Mouse (Mus musculus): ENCODE measurements around the gene Tvp23a. TPM values are rescaled to one million over a fixed set of nuclear protein-coding genes. Genes with fewer than 3 reads are reported as not detected.

Gene Tvp23a
- total RNA-seq (2017), result 0.05 TPM in 1 of 2 replicates, not detected in the other

DNA sequence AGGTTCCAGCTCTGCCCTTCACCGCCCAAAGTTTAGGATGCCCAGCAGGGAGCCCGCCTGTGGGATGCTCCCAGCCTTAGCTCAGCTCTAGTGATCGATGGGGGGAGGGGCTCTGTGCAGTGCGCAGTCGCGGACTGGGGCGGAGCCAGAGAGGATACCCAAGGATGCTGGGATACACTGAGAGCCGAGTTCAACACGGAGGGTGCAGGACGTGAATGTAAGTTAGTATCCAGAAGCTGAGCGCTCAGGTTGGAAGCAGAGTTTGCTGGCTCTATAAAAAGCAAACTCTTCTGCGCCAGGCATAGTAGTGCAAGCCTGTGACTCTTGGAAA lies at the start of gene Tvp23a:
Gene Tvp23a (minus strand): TSS at position 99 of the 331 bp plus-strand sequence.
- no peak for ATAC-seq (replicated peaks; ENCODE audit: low read depth, poor library complexity, severe bottlenecking)

DNA sequence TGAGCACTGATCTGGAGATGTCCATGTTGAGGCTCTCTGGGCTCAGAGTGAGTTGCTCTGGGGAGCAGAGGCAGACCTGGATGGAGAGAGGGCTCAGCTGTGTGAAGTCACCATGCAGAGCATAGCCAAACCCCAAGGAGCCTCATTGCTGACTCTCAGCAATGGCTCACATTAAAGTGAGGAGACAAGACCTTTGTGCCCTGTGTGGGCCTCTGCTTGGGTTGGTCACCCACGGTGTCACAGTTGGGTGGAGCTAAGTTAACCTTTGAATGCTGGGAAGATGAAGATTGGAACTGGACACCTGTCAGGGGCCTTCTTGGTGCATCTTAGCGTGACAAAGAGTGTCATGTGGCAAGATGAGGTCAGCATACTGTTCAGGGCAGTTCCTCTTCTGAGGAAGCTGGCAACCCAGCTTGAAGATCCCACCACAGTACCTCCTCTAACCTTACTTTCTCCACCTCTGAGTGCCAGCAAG lies 48.7 kb upstream of the Tvp23a start:
- ATAC-seq (replicated peaks; ENCODE audit: low read depth, poor library complexity, severe bottlenecking), result 0 out of 2 replicates have a peak, but pooled peaks have one; percentile 32

DNA sequence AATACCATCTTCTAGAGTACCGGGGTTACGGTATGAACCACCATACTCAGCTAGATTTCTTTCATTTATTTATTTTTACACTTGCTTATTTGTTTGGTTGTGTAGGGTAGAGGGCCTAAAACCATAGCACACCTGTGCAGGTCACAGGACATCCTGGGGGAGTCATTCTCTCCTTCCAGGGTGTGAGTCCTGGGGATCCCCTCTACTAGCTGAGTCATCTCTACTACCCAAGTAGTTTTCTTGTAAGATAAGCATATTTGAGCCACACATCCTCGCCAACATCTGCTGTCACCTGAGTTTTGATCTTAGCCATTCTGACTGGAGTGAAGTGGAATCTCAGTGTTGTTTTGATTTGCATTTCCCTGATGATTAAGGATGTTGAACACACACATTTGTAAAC lies 45.4 kb upstream of the Tvp23a start:
- ATAC-seq (replicated peaks; ENCODE audit: low read depth, poor library complexity, severe bottlenecking), result no peak

DNA sequence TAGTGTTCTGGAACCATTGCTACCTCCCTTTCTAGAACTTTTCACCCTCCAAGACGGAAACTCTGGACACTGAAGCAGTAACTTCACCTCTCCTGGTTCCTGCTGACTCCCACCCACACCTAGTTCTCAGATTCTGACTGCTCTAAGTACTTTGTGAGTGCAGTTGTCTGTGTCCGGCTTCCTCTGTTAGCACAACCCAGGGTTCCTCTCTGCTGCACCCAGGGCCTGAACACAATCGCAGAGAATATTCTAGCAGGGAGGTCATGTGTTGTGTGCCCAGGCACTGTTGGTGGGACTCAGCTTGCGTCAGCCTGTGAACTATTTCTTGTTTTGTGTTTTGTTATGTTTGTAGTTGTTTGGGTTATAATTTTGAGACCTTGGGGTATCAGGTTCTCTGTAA lies 44.6 kb upstream of the Tvp23a start:
- no peak for ATAC-seq (replicated peaks; ENCODE audit: low read depth, poor library complexity, severe bottlenecking)

DNA sequence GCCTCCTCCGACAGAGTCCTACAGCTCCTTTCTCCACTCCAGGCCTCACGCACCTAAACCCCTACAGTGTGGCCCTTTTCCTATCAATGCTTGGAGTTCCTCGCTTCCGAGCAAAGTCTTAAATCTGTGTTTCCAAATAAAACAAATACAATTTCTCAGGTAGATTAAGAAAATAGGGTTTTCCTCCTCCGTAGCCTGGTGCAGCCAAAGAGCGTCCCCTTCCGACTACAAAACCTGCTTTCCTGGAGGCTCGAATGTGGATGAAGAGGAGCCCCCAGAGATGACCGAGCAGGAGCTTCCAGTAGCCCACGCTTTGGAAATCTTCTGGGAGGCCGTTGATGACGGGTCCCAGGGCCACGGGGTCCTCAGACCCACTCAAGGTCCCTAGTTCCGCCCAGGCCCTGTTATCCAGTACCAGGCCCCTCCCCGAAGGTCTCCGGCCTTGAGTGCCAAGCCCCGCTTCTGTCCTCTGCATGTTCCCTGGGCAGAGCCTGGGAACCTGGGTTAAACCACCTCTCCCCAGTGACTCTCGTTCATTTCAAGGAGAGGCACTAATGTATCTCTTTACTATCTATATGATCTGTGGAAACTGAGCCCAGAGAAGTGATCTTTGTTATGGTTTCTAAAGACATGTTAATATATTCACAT lies 43.5 kb upstream of the Tvp23a start:
- no peak for ATAC-seq (replicated peaks; ENCODE audit: low read depth, poor library complexity, severe bottlenecking)

DNA sequence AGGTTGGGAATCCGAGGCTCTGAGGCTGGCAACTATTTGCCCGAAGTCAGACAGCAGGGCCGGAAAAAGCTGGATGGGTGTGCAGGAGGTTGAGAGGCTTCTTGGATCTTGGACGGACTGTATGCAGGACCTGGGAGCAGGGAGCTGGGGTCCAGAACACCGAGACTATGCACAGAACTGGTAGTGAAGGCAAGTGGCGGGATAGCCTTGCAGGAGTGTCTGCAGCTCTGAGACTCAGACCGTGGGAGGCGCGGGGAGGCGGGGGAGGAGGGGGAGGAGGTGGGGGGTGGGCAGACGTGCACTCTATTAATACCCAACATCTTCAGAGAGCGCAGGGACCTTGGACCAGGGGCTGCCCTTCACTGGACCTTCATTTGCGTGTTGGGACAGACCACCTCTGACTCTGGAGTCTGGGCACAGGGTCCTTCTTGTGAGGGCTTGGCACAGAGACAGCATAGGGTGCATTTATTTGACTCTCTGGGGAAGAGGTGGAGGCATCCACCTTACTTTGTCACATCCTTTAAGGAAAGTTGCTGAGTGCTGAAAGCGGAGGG lies 42.8 kb upstream of the Tvp23a start:
- ATAC-seq (replicated peaks; ENCODE audit: low read depth, poor library complexity, severe bottlenecking), result no peak

DNA sequence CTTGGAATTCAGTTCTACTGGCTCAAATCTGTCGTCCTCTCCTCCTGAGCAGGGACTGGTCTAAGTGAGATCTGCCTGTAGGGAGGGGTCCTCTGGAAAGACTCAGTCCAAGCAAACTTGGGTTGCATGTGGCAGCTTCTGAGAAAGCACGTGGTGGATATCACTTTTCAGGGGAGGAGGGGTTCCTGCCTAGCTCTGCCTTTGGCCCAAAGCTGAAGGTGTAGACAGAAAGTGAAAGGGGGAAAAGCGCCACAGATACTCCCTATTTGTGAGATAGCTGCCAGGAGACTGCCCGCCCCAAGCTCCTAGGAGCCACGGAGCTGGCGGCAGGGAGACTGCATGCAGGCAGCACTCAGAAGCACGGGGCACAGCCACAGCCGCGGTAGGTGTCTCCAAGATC lies 42.3 kb upstream of the Tvp23a start:
- ATAC-seq (replicated peaks; ENCODE audit: low read depth, poor library complexity, severe bottlenecking), result peak; percentile 45; the same call in 1 of the 2 replicates

DNA sequence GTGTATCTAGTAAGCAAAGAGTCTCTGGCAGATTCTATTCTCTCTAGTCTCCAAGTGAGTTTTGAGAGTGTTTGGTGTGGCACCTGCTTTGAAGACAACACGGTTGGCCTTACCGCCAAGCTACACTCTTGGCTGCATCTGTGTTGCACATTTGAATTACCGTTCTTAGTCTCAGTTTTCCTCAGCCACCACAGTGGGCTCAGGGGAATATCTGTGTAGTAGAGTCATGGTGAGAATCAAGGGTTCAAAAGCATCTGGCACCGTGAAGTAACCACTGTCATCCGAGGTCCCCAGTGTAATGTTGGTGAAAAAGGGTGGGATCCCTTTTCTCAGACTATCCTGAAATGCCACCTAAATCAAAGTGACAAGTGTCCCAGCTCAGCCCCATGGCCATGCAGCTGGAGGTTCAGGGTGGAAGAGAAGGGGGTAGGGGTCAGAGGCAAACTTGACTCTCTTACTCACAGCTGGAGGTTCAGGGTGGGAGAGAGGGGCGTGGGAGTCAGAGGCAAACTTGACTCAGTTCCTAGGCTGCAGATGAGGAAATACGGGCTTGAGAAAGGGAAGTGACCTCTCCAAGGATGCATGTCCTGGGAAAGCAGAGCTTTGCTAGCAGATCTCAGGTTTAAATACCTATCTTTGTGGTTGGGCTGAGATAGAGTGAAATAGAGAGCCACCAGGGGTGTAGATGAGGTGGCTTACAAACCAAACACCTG lies 41.8 kb upstream of the Tvp23a start:
- peak; percentile 29; the same call in 1 of the 2 replicates for ATAC-seq (replicated peaks; ENCODE audit: low read depth, poor library complexity, severe bottlenecking)

DNA sequence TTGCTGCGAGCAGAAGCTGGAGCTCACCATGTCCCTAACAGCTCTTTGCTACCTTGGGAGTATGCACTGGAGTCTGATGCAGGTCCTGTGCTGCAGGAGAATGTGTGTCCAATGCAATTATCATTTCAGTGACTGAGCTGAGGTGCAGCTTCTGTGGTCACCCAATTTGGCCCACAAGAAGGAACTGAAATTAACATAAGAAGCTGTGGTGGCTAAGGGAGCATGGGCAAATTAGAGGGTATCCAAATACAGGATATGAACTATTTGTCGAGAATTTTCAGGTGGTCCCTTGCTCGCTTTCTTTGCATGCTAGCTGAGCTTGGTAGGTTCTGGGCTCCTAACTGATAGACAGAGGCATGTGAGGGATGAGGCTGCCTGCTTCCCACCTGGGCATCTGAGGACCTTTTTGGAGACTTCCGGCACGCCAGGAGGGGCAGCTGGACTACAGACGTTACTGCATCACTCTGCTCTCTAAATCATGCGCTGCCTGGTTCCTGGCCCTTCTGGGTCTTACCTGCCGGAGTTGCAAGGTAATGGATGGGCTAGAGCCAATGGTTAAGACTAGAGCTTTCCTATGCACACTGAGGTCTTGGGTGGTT lies 40.8 kb upstream of the Tvp23a start:
- ATAC-seq (replicated peaks; ENCODE audit: low read depth, poor library complexity, severe bottlenecking), result peak; percentile 71

DNA sequence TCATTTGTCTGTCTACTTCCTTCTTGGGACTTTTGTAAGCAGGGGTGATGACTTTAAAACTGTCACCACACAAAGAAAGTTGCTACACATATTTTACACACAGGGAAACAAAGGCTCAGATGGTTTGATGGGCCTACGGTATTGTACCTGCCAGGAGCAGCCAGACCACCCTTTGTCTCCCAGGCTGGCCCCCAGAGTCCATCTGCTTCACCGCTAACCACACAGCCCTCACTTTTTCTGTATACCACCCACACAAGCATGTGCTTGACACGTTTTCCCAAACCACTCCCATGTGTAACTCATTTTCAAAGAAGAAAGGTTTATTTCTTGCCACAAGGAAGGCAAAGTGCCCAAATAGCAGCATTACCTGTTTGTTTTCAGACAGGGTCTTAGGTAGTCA lies 39.8 kb upstream of the Tvp23a start:
- no peak for ATAC-seq (replicated peaks; ENCODE audit: low read depth, poor library complexity, severe bottlenecking)

DNA sequence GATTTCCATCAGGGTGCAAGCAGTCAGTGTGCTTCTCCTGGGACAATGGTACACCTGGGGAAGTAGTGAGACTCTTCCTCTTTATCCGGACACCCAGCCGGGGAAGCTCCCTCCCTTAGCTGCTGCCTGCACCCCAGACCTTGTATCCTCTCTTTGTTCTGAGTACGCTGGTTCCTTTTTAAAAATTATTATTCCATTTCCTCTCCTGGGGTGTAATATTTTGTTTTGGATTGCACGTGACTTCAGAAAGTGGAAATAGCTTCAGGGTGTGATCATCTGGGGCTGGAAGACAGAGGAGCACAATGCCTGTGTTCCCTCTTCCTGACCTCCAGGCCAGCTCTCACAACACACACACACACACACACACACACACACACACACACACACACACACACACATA lies 35.2 kb upstream of the Tvp23a start:
- no peak for ATAC-seq (replicated peaks; ENCODE audit: low read depth, poor library complexity, severe bottlenecking)

DNA sequence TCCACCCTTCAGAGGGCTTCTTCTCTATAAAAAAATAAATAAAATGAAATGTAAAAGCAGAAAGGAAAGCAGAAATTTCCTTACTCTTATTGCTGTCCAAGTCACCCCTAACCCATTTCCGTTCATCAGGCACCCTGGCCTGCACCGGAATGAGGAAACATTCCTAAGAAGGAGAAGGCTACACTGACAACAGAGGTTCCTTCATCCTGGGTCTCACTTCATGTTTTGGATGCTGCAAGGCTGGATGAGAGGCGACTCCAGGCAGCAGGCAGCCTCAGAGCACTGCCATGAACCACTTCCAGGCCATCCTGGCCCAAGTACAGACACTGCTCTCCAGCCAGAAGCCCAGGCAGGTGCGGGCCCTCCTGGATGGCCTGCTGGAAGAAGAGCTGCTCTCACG lies 32.7 kb upstream of the Tvp23a start, which contains the start of gene Ciita:
Gene Ciita (plus strand): TSS at position 203 of the 400 bp plus-strand sequence.
- ATAC-seq (replicated peaks; ENCODE audit: low read depth, poor library complexity, severe bottlenecking), result 0 out of 2 replicates have a peak, but pooled peaks have one; percentile 15

DNA sequence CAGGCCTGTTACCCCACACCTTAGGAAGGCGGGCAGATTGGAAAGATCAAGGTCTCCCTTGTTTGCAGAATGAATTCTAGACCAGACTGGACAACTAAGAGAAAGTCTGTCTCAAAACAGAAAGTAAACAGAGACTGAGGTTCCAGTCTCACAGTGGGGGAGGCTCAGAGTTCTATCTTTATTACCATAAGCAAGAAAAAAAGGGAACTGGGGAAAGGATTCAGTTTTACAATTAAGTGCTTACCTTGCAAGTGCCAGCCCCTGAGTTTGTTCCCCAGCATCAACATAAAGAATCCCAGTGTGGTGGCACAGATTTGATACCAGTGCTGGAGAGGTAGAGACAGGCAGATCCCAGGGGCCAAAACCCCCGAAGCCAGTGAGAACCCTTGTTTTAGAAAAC lies 28.8 kb upstream of the Tvp23a start:
- peak; percentile 43; the same call in 1 of the 2 replicates for ATAC-seq (replicated peaks; ENCODE audit: low read depth, poor library complexity, severe bottlenecking)

DNA sequence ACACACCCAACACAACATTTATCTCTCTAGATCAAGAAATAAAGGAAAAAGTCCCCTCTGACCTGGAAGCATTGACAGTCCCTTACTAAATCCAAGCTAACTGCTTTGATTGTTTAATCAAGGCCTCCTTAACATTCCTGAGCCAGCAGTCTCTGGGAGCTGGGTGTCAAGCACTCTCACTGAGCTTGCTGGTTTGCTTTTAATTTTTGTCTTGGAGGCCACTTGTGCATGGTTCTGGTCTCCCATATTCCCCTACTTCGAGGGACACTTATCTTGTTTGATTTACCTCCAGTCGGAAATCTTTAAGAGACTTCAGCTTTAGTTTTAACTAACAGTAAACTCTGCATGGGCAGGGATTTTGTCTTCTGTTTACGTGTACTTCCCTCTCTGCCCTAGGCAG lies 27.8 kb upstream of the Tvp23a start:
- ATAC-seq (replicated peaks; ENCODE audit: low read depth, poor library complexity, severe bottlenecking), result no peak

DNA sequence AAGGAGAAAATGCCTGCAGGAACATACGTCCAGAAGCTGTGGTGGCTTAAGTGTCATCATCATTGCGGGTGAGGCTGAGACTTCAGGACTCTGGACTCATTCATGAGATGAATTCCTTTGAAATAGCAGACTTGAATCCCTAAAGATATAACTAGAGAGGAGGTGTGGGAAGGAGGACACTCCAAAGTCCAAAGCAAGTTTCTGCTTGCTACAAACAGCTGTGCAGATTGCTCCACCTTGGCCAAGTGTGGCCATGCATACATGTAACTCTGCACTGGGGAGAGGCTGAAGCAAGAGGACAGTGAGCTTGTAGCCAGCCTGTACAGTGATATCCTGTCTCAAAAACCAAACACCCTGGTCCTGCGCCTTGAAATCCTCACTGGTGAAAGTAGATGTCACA lies 24.8 kb upstream of the Tvp23a start:
- ATAC-seq (replicated peaks; ENCODE audit: low read depth, poor library complexity, severe bottlenecking), result no peak

DNA sequence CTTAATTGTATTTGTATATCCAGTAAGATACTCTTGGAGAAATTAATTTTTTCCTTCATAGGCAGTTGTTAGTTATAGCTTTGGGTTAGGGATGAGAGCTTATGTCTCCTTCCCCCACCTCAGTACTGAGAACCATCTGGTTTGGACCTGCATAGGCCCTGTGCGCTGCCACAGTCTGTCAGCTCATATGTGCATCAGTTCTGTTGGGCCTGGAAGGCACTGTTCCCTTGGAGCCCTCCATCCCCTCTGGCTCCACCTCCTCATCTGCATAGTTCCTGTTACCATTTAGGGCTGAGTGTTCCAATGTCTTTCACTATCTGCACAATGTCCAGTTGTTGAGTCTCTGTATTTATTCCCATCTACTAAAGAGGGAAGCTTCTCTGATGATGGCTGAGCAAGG lies 21.0 kb upstream of the Tvp23a start:
- no peak for ATAC-seq (replicated peaks; ENCODE audit: low read depth, poor library complexity, severe bottlenecking)

DNA sequence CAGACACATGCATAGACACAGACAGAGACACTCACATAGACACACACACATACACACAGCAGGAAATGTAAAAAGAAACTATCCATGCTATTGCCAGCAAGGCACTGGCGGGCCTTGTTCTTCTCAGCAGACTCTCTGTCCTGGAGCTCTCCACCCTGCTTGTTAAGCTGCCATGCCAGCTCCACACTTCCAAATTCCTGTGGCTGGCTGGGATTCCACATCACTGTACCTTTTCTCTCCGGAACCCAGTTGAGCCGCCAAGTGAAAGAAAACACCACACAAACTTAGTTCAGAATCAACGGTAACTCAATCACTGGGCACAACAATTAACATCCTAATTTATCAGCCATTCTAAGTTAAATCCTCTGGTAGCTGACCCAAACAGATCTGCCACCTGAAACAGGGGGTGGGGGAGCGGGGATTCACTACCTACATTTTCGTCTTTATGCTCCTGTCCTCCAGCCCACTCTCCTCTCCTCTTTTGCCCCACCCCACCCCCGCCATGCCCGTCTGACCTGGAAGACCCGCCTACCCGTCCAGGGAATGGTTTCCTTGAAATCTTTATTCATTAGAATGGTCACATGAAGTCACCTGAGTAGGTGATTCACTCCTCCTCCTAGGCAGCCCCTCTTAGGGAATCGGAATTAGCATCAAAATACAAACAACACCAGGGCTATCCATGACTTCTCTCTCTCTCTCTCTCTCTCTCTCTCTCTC lies 20.4 kb upstream of the Tvp23a start:
- ATAC-seq (replicated peaks; ENCODE audit: low read depth, poor library complexity, severe bottlenecking), result no peak

DNA sequence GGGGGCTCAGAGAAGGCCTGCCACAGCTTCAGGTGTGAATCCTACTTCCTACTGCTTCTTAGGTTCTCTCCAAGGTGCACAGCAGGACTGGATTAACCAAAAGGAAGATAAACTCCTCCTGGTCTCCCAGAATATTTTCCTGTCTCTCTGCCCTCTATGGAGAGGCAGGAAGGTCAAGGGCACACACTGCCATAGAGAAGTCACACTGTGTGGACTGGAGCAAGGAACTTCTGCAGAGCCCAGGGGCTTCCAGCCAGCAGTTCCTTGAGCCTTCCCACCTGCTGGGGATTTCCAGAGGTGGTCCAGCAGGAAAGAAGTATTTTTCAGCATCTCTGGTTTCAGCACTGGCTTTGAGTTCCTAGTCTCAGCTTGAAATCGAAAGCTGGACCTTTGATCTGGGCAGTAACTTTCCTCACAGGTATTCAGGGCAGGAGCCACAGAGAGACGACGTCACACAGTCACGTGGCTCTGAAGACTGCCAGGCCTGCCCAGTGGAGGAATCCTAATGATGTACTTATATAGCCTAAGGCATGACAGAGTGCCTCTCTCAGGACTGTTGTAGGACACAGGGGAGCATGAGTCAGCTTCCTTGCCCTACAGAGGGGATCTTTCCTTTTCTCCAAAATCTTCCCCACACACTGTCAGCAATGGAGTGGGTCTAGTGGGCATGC lies 18.0 kb upstream of the Tvp23a start:
- ATAC-seq (replicated peaks; ENCODE audit: low read depth, poor library complexity, severe bottlenecking), result no peak

DNA sequence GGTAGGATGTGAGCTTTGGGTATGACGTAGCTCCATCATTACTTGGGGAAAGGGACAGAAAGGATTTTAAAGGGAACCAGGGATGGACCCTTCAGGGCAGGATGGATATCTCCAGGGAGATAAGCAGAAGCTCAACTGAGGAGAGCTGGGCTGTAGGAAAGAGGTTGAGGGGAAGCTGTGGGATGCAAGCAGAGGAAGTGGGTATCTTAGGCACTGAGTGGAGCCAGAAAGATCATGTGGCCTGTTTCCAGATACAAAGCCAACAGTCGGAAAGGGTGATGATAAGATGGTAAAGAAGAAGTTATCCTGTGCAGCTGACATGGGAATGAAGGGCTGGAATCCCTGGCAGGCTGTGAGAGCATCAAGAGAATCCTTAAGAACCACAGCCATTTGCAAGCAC lies 14.0 kb upstream of the Tvp23a start:
- peak; percentile 90 for ATAC-seq (replicated peaks; ENCODE audit: low read depth, poor library complexity, severe bottlenecking)

DNA sequence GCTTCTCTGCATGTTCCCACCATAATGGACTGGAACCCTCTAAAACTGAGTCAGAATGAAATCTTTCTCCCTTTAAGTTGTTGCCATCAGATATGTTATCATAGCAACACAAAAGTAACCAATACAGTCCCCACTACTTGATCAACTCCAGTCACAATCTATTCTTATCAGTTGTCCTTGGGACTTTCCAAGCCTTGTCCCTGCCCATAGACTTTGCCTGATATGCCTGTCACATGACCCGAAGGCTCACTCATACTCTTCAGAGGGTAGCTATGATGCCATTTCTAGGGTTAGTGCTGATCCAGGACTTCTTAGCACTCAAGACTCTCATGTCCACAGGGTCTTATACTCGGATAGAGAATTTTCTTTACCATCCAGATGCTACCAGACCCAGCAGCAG lies 13.0 kb upstream of the Tvp23a start:
- ATAC-seq (replicated peaks; ENCODE audit: low read depth, poor library complexity, severe bottlenecking), result no peak

Measured in common myeloid progenitor, adult 5-6 weeks (primary cell).